Mouse (Mus musculus): ENCODE results near the gene Opcml. TPM values are rescaled to one million over a fixed set of nuclear protein-coding genes. Genes with fewer than 3 reads are reported as not detected.

Opcml gene
- polyA plus RNA-seq, 1 experiment from 2014 or later: 3.8 TPM

GRCm38 (mm10) chr9:28307122-28307430 is 516.5 kb downstream of the Opcml start:
- H3K9ac ChIP-seq: no peak overlapping the region
- ATAC-seq (ENCODE audit: insufficient number of reproducible peaks, insufficient read depth, low FRiP score, low TSS enrichment): no peak
- no peaks in the 10 kb centered on the region for H3K36me3 ChIP-seq
- H3K4me3 ChIP-seq: no peak overlapping the region
- no peak overlapping the region for H3K27ac ChIP-seq
- no peaks in the 10 kb centered on the region for H3K9me3 ChIP-seq
- no peak overlapping the region for H3K4me2 ChIP-seq (replicated peaks)
- no peaks in the 10 kb centered on the region for H3K27me3 ChIP-seq
- H3K4me1 ChIP-seq: peaks cover 3% of the 10 kb centered on the region; the same call in 1 of the 2 replicates

- H3K4me2 ChIP-seq (replicated peaks): no peak overlapping the region
- no peaks in the 10 kb centered on the region for H3K9me3 ChIP-seq
- no peak overlapping the region for H3K9ac ChIP-seq
- H3K27ac ChIP-seq: no peak overlapping the region
- no peaks in the 10 kb centered on the region for H3K36me3 ChIP-seq
- no peak overlapping the region for H3K4me3 ChIP-seq
- H3K4me1 ChIP-seq: peaks cover 3% of the 10 kb centered on the region; the same call in 1 of the 2 replicates
- 80% methylated on average over 6 of the region's 6 CpGs for WGBS
- 0 out of 2 replicates have a peak, but pooled peaks have one; percentile 52 for ATAC-seq (ENCODE audit: insufficient number of reproducible peaks, insufficient read depth, low FRiP score, low TSS enrichment)
- no peaks in the 10 kb centered on the region for H3K27me3 ChIP-seq
Measured at GRCm38 (mm10) chr9:28307481-28308050, 517.0 kb downstream of the Opcml start.

GRCm38 (mm10) chr9:28317881-28318280 is 527.3 kb downstream of the Opcml start:
- Histone ChIP-seq H3K4me3 (no peak overlapping the region), H3K27ac (no peak overlapping the region), H3K4me1 (no peaks in the 10 kb centered on the region), H3K4me2 (replicated peaks) (no peak overlapping the region), H3K27me3 (no peaks in the 10 kb centered on the region), H3K9me3 (no peaks in the 10 kb centered on the region), H3K36me3 (no peaks in the 10 kb centered on the region), H3K9ac (no peak overlapping the region)
- ATAC-seq (ENCODE audit: insufficient number of reproducible peaks, insufficient read depth, low FRiP score, low TSS enrichment): no peak

GRCm38 (mm10) chr9:28319021-28319755 is 528.6 kb downstream of the Opcml start:
- WGBS: 81% methylated on average over 4 of the region's 4 CpGs
- Histone ChIP-seq H3K4me1 (no peaks in the 10 kb centered on the region), H3K4me3 (no peak overlapping the region), H3K36me3 (no peaks in the 10 kb centered on the region), H3K4me2 (replicated peaks) (no peak overlapping the region), H3K27me3 (no peaks in the 10 kb centered on the region), H3K9me3 (no peaks in the 10 kb centered on the region), H3K27ac (no peak overlapping the region), H3K9ac (no peak overlapping the region)
- no peak for ATAC-seq (ENCODE audit: insufficient number of reproducible peaks, insufficient read depth, low FRiP score, low TSS enrichment)

- WGBS: 74% methylated on average over 1 of the region's 1 CpGs
- H3K27me3 ChIP-seq: no peaks in the 10 kb centered on the region
- no peak overlapping the region for H3K9ac ChIP-seq
Measured at GRCm38 (mm10) chr9:28319802-28320201, 529.2 kb downstream of the Opcml start.

GRCm38 (mm10) chr9:28327985-28328384 is 537.4 kb downstream of the Opcml start:
- no peak overlapping the region for H3K27ac ChIP-seq
- 38% methylated on average over 4 of the region's 4 CpGs for WGBS
- H3K9ac ChIP-seq: no peak overlapping the region
- H3K4me3 ChIP-seq: no peak overlapping the region
- H3K4me2 ChIP-seq (replicated peaks): no peak overlapping the region
- H3K36me3 ChIP-seq: no peaks in the 10 kb centered on the region
- no peaks in the 10 kb centered on the region for H3K27me3 ChIP-seq
- no peak for ATAC-seq (ENCODE audit: insufficient number of reproducible peaks, insufficient read depth, low FRiP score, low TSS enrichment)
- H3K4me1 ChIP-seq: no peaks in the 10 kb centered on the region
- H3K9me3 ChIP-seq: no peaks in the 10 kb centered on the region

More at GRCm38 (mm10) chr9:28319802-28320201, 529.2 kb downstream of the Opcml start:
- Histone ChIP-seq H3K27ac (no peak overlapping the region), H3K9me3 (no peaks in the 10 kb centered on the region), H3K36me3 (no peaks in the 10 kb centered on the region), H3K4me3 (no peak overlapping the region), H3K4me1 (no peaks in the 10 kb centered on the region), H3K4me2 (replicated peaks) (no peak overlapping the region)
- no peak for ATAC-seq (ENCODE audit: insufficient number of reproducible peaks, insufficient read depth, low FRiP score, low TSS enrichment)

- WGBS: 87% methylated on average over 2 of the region's 2 CpGs
- Histone ChIP-seq H3K27me3 (no peaks in the 10 kb centered on the region), H3K9me3 (no peaks in the 10 kb centered on the region), H3K4me2 (replicated peaks) (no peak overlapping the region), H3K4me1 (no peaks in the 10 kb centered on the region), H3K9ac (no peak overlapping the region), H3K27ac (no peak overlapping the region), H3K4me3 (no peak overlapping the region), H3K36me3 (no peaks in the 10 kb centered on the region)
- no peak for ATAC-seq (ENCODE audit: insufficient number of reproducible peaks, insufficient read depth, low FRiP score, low TSS enrichment)
Measured at GRCm38 (mm10) chr9:28328434-28328833, 537.9 kb downstream of the Opcml start.

- H3K4me2 ChIP-seq (replicated peaks): no peak overlapping the region
Measured at GRCm38 (mm10) chr9:28329477-28329876, 538.9 kb downstream of the Opcml start.

GRCm38 (mm10) chr9:28336511-28337208 is 546.1 kb downstream of the Opcml start:
- WGBS: 49% methylated on average over 10 of the region's 10 CpGs
- Histone ChIP-seq H3K4me1 (no peaks in the 10 kb centered on the region), H3K4me3 (no peak overlapping the region), H3K4me2 (replicated peaks) (no peak overlapping the region; the same call in 1 of the 2 replicates), H3K27ac (no peak overlapping the region), H3K9me3 (no peaks in the 10 kb centered on the region), H3K27me3 (no peaks in the 10 kb centered on the region), H3K36me3 (no peaks in the 10 kb centered on the region), H3K9ac (no peak overlapping the region)
- no peak for ATAC-seq (ENCODE audit: insufficient number of reproducible peaks, insufficient read depth, low FRiP score, low TSS enrichment)

More at GRCm38 (mm10) chr9:28329477-28329876, 538.9 kb downstream of the Opcml start:
- no peaks in the 10 kb centered on the region for H3K36me3 ChIP-seq
- H3K27me3 ChIP-seq: no peaks in the 10 kb centered on the region
- H3K9ac ChIP-seq: no peak overlapping the region
- no peak overlapping the region for H3K27ac ChIP-seq
- H3K9me3 ChIP-seq: no peaks in the 10 kb centered on the region
- no peak overlapping the region for H3K4me3 ChIP-seq
- no peak for ATAC-seq (ENCODE audit: insufficient number of reproducible peaks, insufficient read depth, low FRiP score, low TSS enrichment)
- no peaks in the 10 kb centered on the region for H3K4me1 ChIP-seq

GRCm38 (mm10) chr9:28337837-28338236 is 547.3 kb downstream of the Opcml start:
- WGBS: 73% methylated on average over 2 of the region's 2 CpGs
- Histone ChIP-seq H3K9me3 (no peaks in the 10 kb centered on the region), H3K27me3 (no peaks in the 10 kb centered on the region), H3K4me1 (no peaks in the 10 kb centered on the region), H3K27ac (no peak overlapping the region), H3K4me3 (no peak overlapping the region), H3K4me2 (replicated peaks) (no peak overlapping the region), H3K36me3 (no peaks in the 10 kb centered on the region), H3K9ac (no peak overlapping the region)
- no peak for ATAC-seq (ENCODE audit: insufficient number of reproducible peaks, insufficient read depth, low FRiP score, low TSS enrichment)

GRCm38 (mm10) chr9:28354978-28355377 is 564.4 kb downstream of the Opcml start:
- Histone ChIP-seq H3K4me2 (replicated peaks) (no peak overlapping the region), H3K36me3 (no peaks in the 10 kb centered on the region), H3K27me3 (no peaks in the 10 kb centered on the region), H3K9me3 (no peaks in the 10 kb centered on the region), H3K4me1 (no peaks in the 10 kb centered on the region), H3K9ac (no peak overlapping the region), H3K27ac (no peak overlapping the region), H3K4me3 (no peak overlapping the region)
- ATAC-seq (ENCODE audit: insufficient number of reproducible peaks, insufficient read depth, low FRiP score, low TSS enrichment): no peak

GRCm38 (mm10) chr9:28357946-28358345 is 567.4 kb downstream of the Opcml start:
- H3K4me1 ChIP-seq: no peaks in the 10 kb centered on the region
- no peaks in the 10 kb centered on the region for H3K27me3 ChIP-seq
- no peak overlapping the region for H3K4me3 ChIP-seq
- no peaks in the 10 kb centered on the region for H3K9me3 ChIP-seq
- H3K36me3 ChIP-seq: no peaks in the 10 kb centered on the region
- no peak overlapping the region for H3K27ac ChIP-seq
- no peak overlapping the region for H3K4me2 ChIP-seq (replicated peaks)
- no peak overlapping the region for H3K9ac ChIP-seq
- WGBS: 66% methylated on average over 3 of the region's 3 CpGs
- no peak for ATAC-seq (ENCODE audit: insufficient number of reproducible peaks, insufficient read depth, low FRiP score, low TSS enrichment)

Measured in embryonic facial prominence, embryonic 12.5 days (tissue).